Mouse (Mus musculus): ENCODE results near the gene Coq10a.

Coq10a gene

GRCm38 (mm10) chr10:128368402-128369217 is at the start of gene Coq10a:
TSS of gene Coq10a (minus strand) at chr10:128368997.
- peak; percentile 86 to 89 for DNase-seq (ENCODE audit: low spot score in 2 of 2)

DNA sequence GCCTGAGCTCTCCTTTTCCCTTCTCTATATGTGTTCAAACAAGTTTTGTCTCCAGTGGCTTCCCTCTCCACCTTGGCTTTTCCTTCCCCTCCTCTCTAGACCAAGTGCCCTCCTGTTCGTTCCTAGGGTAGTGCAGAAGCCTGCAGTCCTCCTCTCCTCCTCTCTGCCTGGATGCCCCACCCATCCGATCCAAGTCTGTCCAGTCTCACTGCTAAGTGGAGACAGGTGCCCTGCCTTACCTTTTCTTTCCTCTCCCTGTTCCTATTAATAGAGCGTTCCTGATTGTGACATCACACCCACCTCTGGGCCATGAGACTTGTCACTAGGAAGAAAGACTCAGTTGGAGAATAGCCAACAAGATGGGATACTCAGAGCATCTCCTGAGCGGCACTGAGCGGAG is 46.1 kb upstream of the Coq10a start:
- DNase-seq (ENCODE audit: low spot score in 2 of 2) = no peak

DNA sequence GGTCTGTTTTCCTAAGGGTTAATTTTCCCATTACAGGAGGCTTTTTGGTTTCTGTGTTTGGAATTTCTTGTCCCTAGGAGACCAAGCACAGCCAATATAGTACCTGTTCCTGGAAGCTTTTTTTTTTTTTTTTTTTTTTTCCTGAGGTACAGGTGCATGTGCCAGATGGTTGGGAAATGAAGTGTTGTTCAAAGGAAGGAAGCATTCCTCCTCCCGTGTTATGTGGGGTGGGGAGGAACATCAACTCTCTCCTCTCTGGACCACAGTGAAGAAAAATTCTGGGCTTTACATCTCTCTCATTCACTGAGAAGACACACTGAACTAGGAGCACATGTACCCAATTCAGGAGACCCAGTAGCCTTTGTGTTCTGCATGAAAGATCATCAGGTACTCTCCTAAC is 44.3 kb upstream of the Coq10a start:
- DNase-seq (ENCODE audit: low spot score in 2 of 2) = no peak

GRCm38 (mm10) chr10:128412558-128412957 is 43.8 kb upstream of the Coq10a start:
- no peak for DNase-seq (ENCODE audit: low spot score in 2 of 2)

GRCm38 (mm10) chr10:128412055-128412381 is 43.2 kb upstream of the Coq10a start:
- peak; percentile 45 to 48 for DNase-seq (ENCODE audit: low spot score in 2 of 2)

GRCm38 (mm10) chr10:128411211-128412054 is 42.6 kb upstream of the Coq10a start, which contains the start of the genes Nabp2 and Rnf41:
TSS of gene Nabp2 (minus strand) at chr10:128411492.
TSS of gene Rnf41 (plus strand) at chr10:128411657.
- DNase-seq (ENCODE audit: low spot score in 2 of 2) = peak; percentile 97

DNA sequence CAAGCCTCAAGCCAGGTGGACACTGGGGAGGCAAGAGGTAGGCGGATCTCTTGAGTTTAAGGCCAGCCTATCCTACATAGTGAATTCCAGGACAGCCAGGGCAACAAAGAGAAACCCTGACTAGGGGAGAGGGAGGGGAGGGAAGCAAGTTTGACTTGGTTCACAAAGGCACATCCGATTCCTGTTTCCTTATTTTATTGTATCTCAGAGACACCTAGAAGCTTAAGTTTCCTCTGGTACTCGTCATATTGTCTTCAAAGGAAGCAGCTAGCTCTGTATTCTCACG is 41.7 kb upstream of the Coq10a start:
- DNase-seq (ENCODE audit: low spot score in 2 of 2) = no peak

DNA sequence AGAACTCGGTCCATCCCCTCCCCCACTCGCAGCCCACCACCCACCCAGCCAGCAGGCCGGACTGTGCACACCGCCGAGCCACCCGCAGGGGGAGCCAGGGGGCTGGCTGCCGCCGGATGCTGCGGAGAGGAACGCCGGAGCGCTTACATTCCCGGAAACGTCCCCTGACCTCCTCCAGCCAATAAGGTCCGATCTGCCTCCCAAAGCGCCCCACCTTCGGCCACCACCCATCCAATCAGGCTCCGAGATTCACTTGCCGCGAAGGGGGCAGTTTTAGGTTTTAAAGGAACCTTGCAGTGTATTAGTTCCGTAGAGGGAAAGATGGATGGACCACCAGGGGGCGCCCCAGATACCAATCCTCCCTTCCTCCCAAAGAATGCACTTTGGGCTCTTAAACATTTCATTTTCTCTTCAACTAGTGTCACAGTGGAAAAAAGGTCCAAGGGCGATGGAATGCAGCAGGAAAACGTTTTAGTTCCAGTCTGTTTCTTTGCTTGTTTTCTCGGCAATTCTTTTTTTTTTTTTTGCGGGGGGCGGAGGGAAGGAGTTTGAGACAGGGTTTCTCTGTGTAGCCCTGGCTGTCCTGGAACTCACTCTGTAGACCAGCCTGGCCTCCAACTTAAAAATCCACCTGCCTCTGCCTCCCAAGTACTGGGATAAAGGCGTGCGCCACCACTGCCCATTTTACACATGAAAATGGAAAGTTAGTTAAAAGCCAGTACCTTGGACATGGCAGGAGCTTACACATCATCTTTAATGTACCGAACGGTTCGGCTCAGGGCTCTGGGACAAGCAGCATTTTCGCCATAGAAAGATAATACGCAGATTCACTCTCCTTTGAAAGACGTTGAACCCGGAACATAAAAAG is 41.1 kb upstream of the Coq10a start:
- peak; percentile 96 to 98 for DNase-seq (ENCODE audit: low spot score in 2 of 2)

GRCm38 (mm10) chr10:128408591-128409535 is 40.1 kb upstream of the Coq10a start:
- peak in 1 of 2 experiments; percentile 48 for DNase-seq (ENCODE audit: low spot score in 2 of 2)

DNA sequence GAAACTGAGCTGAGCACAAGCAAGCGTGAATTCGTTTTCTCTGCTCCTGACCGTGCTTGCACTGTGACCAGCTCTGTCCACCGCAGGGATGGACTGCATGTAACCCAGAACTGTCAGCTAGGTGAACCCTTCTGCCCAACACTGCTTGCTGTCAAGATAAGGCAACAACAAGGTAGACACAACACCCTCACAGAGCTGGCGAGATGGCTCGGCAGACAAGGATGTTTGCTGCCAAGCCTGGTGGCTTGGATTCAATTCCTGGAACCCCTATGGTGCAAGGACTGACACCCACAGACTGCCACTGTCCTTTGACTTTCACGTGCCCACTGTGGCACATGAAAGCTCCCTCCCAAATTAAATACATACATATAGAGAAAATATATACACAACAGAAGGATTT is 35.1 kb upstream of the Coq10a start:
- DNase-seq (ENCODE audit: low spot score in 2 of 2) = no peak

- no peak for DNase-seq (ENCODE audit: low spot score in 2 of 2)
Measured at GRCm38 (mm10) chr10:128401638-128402037, 32.8 kb upstream of the Coq10a start.

GRCm38 (mm10) chr10:128401056-128401455 is 32.3 kb upstream of the Coq10a start, which contains the start of gene Slc39a5:
TSS of gene Slc39a5 (minus strand) at chr10:128401229.
- no peak for DNase-seq (ENCODE audit: low spot score in 2 of 2)

DNA sequence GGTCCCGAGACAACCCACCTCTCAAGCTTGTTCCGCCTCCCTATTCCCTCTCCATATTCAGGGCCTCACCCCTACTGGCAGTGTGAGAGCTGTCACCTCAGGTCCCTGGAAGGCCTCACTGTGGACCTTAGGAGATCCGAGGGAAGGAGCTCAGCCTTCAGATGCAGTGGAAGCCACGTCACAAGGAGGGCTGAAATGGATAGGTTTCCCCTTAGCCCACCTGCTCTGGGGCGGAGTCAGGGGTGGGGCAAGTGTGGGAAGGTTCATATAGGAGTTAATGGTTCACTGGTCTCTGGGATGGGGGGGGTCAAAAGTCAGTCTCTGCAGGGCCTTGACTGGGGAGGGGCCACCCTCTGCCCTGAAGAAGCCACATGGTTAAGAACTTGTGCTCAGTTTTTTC is 31.5 kb upstream of the Coq10a start:
- DNase-seq (ENCODE audit: low spot score in 2 of 2) = no peak

- DNase-seq (ENCODE audit: low spot score in 2 of 2) = no peak
Measured at GRCm38 (mm10) chr10:128397466-128397865, 28.7 kb upstream of the Coq10a start.

DNA sequence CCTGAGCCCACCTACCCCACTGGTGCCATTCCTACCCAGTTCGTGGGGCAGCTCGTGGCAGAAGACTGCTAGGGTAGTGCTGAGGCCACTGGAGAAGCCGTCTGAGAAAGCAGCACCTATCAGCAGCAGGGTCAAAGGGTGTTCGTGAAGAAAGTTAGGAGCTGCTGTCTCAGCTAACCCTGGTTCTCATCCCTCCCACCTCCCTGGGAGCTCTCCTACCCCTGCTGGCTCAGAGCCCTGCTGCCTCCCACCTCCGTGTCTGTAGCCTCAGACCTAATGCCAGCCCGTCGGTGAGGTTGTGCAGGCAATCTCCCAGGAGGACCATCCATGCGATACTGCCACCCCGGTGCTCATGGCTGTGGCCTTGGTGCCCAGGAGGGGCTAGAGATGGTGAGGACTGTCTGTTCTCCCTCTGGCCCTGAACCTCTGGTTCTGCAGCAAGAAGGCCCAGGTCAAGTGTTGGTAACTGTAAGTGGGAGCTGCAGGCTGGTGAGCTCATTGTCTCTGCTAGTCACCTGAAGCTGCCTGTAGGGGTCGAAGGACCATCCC is 28.0 kb upstream of the Coq10a start:
- no peak for DNase-seq (ENCODE audit: low spot score in 2 of 2)

DNA sequence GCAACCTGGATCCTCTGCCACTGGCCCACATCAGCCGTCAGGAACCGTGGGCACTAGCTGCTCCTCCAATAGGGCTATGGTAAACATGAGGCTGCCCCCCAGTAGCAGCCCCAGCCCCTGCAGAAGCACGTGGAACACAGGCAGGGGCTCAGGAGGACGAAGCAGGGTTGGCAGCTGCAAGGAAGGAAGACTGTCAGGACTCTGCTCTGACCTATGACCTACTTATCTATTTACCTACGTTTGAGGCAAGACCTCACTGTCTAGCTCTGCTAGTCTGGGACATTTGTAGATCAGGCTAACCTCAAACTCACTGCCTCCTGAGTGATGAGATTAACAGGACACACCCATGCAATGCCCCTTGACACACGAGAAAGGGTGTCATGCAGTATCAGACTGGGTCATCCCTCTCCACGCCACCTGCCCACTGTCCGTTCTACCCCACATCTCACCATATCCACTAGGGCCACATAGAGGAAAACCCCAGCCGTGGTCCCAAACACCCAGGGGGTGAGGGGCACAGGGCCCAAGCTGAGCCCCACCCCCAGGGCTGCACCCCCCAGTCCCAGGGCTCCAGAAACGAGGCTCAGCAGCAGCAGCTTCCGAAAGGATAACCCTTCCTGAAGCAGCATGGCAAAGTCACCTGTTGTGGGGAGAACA is 27.3 kb upstream of the Coq10a start:
- no peak for DNase-seq (ENCODE audit: low spot score in 2 of 2)

DNA sequence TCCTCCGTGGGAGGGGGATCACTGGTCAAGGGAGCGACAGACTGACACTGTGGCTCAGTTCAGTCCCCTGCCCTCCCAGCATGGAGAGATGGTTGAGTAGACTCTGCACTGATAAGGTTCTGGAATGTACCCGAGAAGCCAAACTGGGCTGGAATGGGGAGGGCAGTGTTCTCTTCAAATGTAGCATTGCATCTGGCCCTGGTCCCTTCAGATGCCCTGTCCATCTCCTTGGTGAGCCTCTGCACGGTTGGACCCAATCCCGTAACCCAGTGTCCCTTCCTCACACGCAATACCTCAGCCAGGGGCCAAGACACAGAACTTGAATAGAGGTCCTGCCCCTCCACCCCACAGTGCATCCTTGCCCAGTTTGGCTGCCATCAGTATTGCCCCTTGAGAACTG is 23.1 kb upstream of the Coq10a start:
- DNase-seq (ENCODE audit: low spot score in 2 of 2) = no peak

DNA sequence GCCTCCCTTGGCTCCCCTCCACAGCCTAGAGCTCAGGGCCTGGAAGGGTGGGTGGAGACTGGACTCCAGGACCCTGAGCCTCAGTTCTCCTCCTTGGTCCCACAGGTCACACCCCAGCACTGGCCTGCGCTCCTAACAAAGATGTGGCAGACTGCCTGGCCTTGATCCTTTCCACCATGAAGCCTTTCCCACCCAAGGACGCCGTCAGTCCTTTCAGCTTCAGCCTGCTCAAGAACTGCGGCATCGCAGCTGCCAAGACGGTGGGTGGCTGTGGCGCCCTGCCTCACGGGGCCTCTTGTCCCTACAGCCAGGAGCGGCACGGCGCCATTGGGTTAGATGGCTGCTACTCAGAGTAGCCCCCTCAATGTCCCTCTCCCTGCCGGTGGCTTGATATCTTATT is 21.6 kb upstream of the Coq10a start:
- DNase-seq (ENCODE audit: low spot score in 2 of 2) = no peak

- no peak for DNase-seq (ENCODE audit: low spot score in 2 of 2)
Measured at GRCm38 (mm10) chr10:128389570-128389969, 20.8 kb upstream of the Coq10a start.

DNA sequence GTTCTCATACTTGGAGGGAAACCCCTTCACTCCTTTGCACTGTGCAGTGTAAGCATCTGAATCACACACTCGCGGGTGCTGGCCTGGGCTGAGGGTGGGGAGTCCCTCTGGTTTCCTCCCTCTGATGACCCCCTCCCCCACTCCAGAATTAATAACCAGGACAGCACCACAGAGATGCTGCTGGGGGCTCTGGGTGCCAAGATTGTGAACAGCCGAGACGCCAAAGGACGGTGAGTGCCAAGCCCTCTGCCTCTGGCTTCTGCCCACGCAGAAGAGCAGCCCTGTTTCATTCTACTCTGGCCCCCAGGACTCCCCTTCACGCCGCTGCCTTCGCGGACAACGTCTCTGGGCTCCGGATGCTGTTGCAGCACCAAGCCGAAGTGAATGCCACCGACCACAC is 20.1 kb upstream of the Coq10a start:
- no peak for DNase-seq (ENCODE audit: low spot score in 2 of 2)

Measured in spleen, postnatal 10 days (tissue).